Mouse (Mus musculus): ENCODE results near the gene Gm49336. TPM values are rescaled to one million over a fixed set of nuclear protein-coding genes. Genes with fewer than 3 reads are reported as not detected.

Gene Gm49336
- total and polyA plus RNA-seq, 2 experiments from 2014 or later, result 33.1 to 78.3 TPM

DNA sequence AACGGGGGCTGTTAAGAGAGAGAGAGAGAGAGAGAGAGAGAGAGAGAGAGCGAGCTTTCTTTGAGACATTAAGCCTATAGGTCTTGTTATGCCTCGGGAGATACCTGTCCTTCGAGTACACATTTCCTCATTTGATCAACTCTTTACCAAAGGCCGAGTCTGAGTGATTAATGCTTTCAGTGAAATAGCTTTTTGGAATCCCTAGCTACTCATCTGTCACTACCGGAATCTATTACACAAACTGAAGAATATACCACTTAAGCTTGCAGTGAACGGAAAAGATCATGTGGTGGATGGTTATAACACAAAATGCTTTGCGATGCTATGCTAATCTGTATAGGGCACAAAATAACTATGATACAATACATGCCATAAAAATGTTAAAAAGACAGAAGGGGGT, 941 bp downstream of the Gm49336 start:
- Histone ChIP-seq H3K4me1 (ENCODE audit: insufficient read depth, low read length) (0 out of 2 replicates have a peak, but pooled peaks cover 2% of the 10 kb centered on the region), H3K9ac (replicated peaks; ENCODE audit: low read length) (peak overlapping the region; percentile 94), H3K36me3 (ENCODE audit: insufficient read depth, low read length) (no peaks in the 10 kb centered on the region), H3K27me3 (ENCODE audit: insufficient read depth, low read length) (no peaks in the 10 kb centered on the region), H3K4me3 (ENCODE audit: low read length) (peak overlapping the region; percentile 76), H3K9me3 (ENCODE audit: low read length) (no peaks in the 10 kb centered on the region), H3K4me2 (ENCODE audit: low read depth, low read length) (peak overlapping the region; percentile 76), H3K27ac (0 out of 2 replicates have a peak overlapping the region, but pooled peaks have one; percentile 87)
- WGBS, result 17% methylated on average over 8 of the region's 8 CpGs
- DNase-seq (ENCODE audit: low spot score) (peak; percentile 3), ATAC-seq (no peak)
- TF ChIP-seq CTCF (IDR thresholded peaks at IDR 0.05; ENCODE audit: low read depth), result no peak

DNA sequence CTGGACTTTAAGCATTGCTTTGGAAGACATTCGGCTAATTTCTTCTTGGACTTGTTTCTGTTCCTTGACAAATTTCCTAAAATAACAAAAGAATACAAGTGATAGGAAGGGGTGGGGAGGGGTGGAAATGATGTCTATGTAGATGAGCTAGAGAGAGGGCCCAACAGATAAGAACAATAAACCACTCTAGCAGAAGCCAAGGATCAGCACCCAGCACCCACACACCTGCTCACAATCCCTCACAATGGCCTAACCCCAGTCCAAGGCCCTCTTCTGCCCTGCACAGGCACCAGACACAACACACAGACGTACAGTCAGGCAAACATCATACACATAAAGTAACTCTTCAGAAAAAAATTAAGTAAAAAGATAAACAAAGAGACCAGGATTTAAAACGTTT, 12.8 kb downstream of the Gm49336 start:
- Histone ChIP-seq H3K36me3 (ENCODE audit: insufficient read depth, low read length) (peaks cover 12% of the 10 kb centered on the region; the same call in 1 of the 2 replicates), H3K4me1 (ENCODE audit: insufficient read depth, low read length) (no peaks in the 10 kb centered on the region), H3K4me3 (ENCODE audit: low read length) (no peak overlapping the region), H3K9me3 (ENCODE audit: low read length) (no peaks in the 10 kb centered on the region), H3K4me2 (ENCODE audit: low read depth, low read length) (no peak overlapping the region), H3K9ac (replicated peaks; ENCODE audit: low read length) (no peak overlapping the region), H3K27ac (no peak overlapping the region), H3K27me3 (ENCODE audit: insufficient read depth, low read length) (no peaks in the 10 kb centered on the region)
- 87% methylated on average over 3 of the region's 3 CpGs for WGBS
- ATAC-seq (no peak), DNase-seq (ENCODE audit: low spot score) (no peak)
- no peak for TF ChIP-seq CTCF (IDR thresholded peaks at IDR 0.05; ENCODE audit: low read depth)

DNA sequence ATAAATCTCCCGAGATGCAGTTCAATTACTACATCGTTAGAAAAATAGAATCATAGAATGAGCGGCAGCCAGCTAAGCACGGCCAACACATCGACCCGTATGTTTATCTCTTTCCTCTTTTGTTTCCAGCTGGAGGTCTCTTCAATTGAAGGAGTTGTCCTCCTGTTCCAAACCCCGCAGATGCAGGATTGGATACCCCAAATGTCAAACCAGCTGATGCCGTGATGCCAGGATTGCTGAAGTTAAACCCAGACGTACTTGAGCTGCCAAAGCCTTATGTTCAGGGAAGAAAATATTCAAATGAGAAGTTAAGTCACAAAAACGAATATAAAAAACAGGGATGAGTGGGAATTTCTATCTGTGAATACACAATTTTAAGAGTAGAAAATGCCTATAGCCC, 31.4 kb downstream of the Gm49336 start:
- Histone ChIP-seq H3K4me2 (ENCODE audit: low read depth, low read length) (no peak overlapping the region), H3K9ac (replicated peaks; ENCODE audit: low read length) (no peak overlapping the region), H3K27ac (no peak overlapping the region), H3K27me3 (ENCODE audit: insufficient read depth, low read length) (no peaks in the 10 kb centered on the region), H3K36me3 (ENCODE audit: insufficient read depth, low read length) (peaks cover 16% of the 10 kb centered on the region; the same call in 1 of the 2 replicates), H3K4me1 (ENCODE audit: insufficient read depth, low read length) (no peaks in the 10 kb centered on the region), H3K9me3 (ENCODE audit: low read length) (no peaks in the 10 kb centered on the region), H3K4me3 (ENCODE audit: low read length) (no peak overlapping the region)
- ATAC-seq, result no peak
- no peak for DNase-seq (ENCODE audit: low spot score)
- 85% methylated on average over 10 of the region's 10 CpGs for WGBS
- TF ChIP-seq CTCF (IDR thresholded peaks at IDR 0.05; ENCODE audit: low read depth), result no peak

DNA sequence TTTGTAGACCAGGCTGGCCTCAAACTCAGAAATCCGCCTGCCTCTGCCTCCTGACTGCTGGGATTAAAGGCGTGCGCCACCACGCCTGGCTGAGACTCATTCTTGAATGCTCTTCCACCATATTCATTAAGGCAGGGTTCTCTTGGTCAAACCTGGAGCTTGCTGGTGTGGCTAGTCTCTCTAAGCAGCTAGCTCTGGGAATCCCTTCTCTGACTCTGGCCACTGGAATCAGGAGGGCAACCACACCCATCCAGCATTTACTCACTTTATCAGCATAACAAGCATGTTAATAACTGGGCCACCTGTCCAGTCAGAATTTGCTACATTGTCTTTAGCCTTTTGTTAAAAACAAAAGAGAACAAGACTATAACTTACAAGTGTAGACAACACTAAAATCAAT, 33.7 kb downstream of the Gm49336 start:
- Histone ChIP-seq H3K9ac (replicated peaks; ENCODE audit: low read length) (no peak overlapping the region), H3K4me3 (ENCODE audit: low read length) (no peak overlapping the region), H3K4me2 (ENCODE audit: low read depth, low read length) (no peak overlapping the region), H3K9me3 (ENCODE audit: low read length) (no peaks in the 10 kb centered on the region), H3K27me3 (ENCODE audit: insufficient read depth, low read length) (no peaks in the 10 kb centered on the region), H3K27ac (no peak overlapping the region), H3K4me1 (ENCODE audit: insufficient read depth, low read length) (no peaks in the 10 kb centered on the region), H3K36me3 (ENCODE audit: insufficient read depth, low read length) (peaks cover 16% of the 10 kb centered on the region; the same call in 1 of the 2 replicates)
- WGBS, result 97% methylated on average over 4 of the region's 4 CpGs
- ATAC-seq, result no peak
- no peak for DNase-seq (ENCODE audit: low spot score)
- TF ChIP-seq CTCF (IDR thresholded peaks at IDR 0.05; ENCODE audit: low read depth), result no peak

DNA sequence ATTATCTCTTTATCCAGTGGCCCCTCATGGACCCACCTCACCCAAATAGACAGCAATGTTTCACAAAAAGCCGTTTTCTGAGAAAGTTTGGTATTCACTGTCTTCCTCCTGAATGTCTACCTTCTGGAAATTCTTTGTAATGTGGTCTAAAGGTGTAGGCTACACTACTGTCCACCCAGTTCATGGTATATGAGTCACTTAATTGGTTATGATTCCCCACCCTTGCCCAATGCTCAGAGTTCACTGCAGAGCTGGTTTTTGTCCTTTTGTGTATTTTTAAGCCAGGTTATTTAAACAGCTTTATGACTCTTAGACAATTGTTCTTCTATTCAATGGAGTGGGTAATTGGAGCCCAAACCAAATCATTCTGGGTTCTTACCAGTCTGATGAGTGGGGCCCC, 35.2 kb downstream of the Gm49336 start:
- ATAC-seq (no peak), DNase-seq (ENCODE audit: low spot score) (no peak)
- no peak overlapping the region for H3K9ac ChIP-seq (replicated peaks; ENCODE audit: low read length)
- WGBS, result 94% methylated on average over 1 of the region's 1 CpGs
- H3K27ac ChIP-seq, result no peak overlapping the region
- H3K9me3 ChIP-seq (ENCODE audit: low read length), result no peaks in the 10 kb centered on the region
- no peaks in the 10 kb centered on the region for H3K4me1 ChIP-seq (ENCODE audit: insufficient read depth, low read length)
- H3K27me3 ChIP-seq (ENCODE audit: insufficient read depth, low read length), result no peaks in the 10 kb centered on the region
- H3K4me3 ChIP-seq (ENCODE audit: low read length), result no peak overlapping the region
- H3K36me3 ChIP-seq (ENCODE audit: insufficient read depth, low read length), result peaks cover 11% of the 10 kb centered on the region; the same call in 1 of the 2 replicates
- TF ChIP-seq CTCF (IDR thresholded peaks at IDR 0.05; ENCODE audit: low read depth), result no peak
- no peak overlapping the region for H3K4me2 ChIP-seq (ENCODE audit: low read depth, low read length)

DNA sequence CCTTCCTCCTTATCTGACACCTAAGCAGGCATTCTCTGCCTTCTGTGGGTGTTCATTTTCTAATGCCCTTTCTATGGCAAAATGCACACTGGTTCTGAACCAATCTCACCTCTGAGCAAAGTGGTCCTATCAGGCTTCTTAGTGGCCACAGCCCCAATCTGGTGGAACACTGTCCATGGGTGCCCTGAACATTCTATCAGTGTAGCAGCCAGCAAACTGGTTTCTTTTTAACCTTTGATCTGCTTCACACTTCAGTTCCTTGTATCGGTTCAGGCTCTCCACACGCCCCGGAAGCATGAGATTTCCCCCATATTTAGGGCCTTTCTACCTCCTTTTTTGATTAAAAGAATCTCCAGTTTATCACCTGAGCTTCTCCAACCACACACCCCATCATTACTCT, 36.3 kb downstream of the Gm49336 start:
- Histone ChIP-seq H3K9ac (replicated peaks; ENCODE audit: low read length) (no peak overlapping the region), H3K27ac (no peak overlapping the region), H3K27me3 (ENCODE audit: insufficient read depth, low read length) (no peaks in the 10 kb centered on the region), H3K4me2 (ENCODE audit: low read depth, low read length) (no peak overlapping the region), H3K36me3 (ENCODE audit: insufficient read depth, low read length) (peaks cover 10% of the 10 kb centered on the region; the same call in 1 of the 2 replicates), H3K4me1 (ENCODE audit: insufficient read depth, low read length) (no peaks in the 10 kb centered on the region), H3K9me3 (ENCODE audit: low read length) (no peaks in the 10 kb centered on the region), H3K4me3 (ENCODE audit: low read length) (no peak overlapping the region)
- no peak for TF ChIP-seq CTCF (IDR thresholded peaks at IDR 0.05; ENCODE audit: low read depth)
- no peak for ATAC-seq
- WGBS, result 95% methylated on average over 3 of the region's 3 CpGs
- DNase-seq (ENCODE audit: low spot score), result no peak

DNA sequence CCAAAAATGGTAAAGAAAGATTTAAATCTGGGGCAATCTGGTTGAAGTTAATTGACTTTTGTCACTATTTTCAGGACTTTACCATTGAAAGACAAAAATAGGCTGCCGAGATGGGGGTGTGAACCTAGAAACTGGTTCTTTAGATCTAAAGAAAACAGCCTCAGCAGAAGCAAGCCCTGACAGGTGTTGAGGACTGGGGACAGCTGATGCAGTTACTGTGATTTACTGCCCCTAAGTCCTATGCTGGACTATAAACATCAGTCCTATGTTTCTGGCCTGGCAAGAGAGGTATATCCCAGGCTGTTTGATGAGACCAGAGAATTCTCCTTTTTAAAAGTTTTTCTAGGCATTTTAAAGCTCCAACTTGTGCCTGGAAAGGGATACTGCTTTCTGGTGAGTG, 37.3 kb downstream of the Gm49336 start:
- no peak for TF ChIP-seq CTCF (IDR thresholded peaks at IDR 0.05; ENCODE audit: low read depth)
- no peak for ATAC-seq
- no peak overlapping the region for H3K9ac ChIP-seq (replicated peaks; ENCODE audit: low read length)
- no peaks in the 10 kb centered on the region for H3K4me1 ChIP-seq (ENCODE audit: insufficient read depth, low read length)
- H3K36me3 ChIP-seq (ENCODE audit: insufficient read depth, low read length), result peaks cover 6% of the 10 kb centered on the region; the same call in 1 of the 2 replicates
- H3K27me3 ChIP-seq (ENCODE audit: insufficient read depth, low read length), result no peaks in the 10 kb centered on the region
- no peak overlapping the region for H3K27ac ChIP-seq
- 80% methylated on average over 1 of the region's 1 CpGs for WGBS
- H3K4me2 ChIP-seq (ENCODE audit: low read depth, low read length), result no peak overlapping the region
- H3K4me3 ChIP-seq (ENCODE audit: low read length), result no peak overlapping the region
- H3K9me3 ChIP-seq (ENCODE audit: low read length), result no peaks in the 10 kb centered on the region
- DNase-seq (ENCODE audit: low spot score), result no peak

Data from hindbrain, postnatal 0 days (tissue).